ENCODE assay signal across 8 mouse cellular contexts in the genomic region with DNA sequence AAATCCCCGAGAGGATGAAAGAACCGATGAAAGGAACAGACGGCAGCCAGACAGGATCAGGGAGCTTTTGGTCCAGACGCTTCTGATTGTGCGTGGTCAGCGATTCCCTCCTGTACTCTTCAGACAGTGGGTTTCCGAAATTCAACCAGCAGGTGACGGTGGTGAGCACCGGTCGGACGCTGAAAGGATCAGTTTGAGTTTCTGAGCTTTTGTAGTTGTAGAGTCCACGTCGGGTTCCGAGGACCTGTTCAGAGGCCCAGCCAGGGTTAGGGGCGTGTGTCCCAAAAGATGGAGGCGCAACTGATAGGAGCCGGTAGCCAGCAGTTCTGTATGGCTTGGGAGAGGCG. TPM values are rescaled to one million over a fixed set of nuclear protein-coding genes. Genes with fewer than 3 reads are reported as not detected.
A peak's percentile ranks its signal among the peaks of the same experiment; 100 is the strongest.
DNase-seq lines count a peak whose midpoint lies in the region; ATAC-seq and TF ChIP-seq lines count a peak whose summit lies in the region.

No protein-coding gene starts in this region.

- ATAC-seq in erythroblast, adult 5-6 weeks (replicated peaks; ENCODE audit: low FRiP score, poor library complexity, severe bottlenecking): peak; percentile 60
- ATAC-seq in liver, embryonic 11.5 days (replicated peaks; ENCODE audit: low FRiP score): peak; percentile 46
- ATAC-seq in monocyte, adult 5-6 weeks (replicated peaks; ENCODE audit: insufficient number of reproducible peaks, low FRiP score, low TSS enrichment, poor library complexity, severe bottlenecking): peak; percentile 42

- H3K4me1 ChIP-seq in bone marrow, adult 2 months (ENCODE audit: control insufficient read depth, insufficient read depth, low read length): peaks cover 4% of the 10 kb centered on the region
- H3K4me1 ChIP-seq in liver, embryonic 11.5 days (replicated peaks; ENCODE audit: control insufficient read depth, insufficient read depth, low read length): peaks cover 57% of the 10 kb centered on the region

- TF ChIP-seq POLR2A in bone marrow, adult 2 months (IDR thresholded peaks at IDR 0.05; ENCODE audit: borderline replicate concordance, control insufficient read depth, low read depth, low read length): no peak

- H3K9ac ChIP-seq in liver, embryonic 11.5 days (ENCODE audit: low read depth, low read length): peak overlapping the region; percentile 80

- 2% methylated on average over 18 of the region's 18 CpGs for WGBS in bone marrow, adult 2 months
- under 1% methylated on average over 18 of the region's 18 CpGs for WGBS in liver, embryonic 11.5 days

- H3K36me3 ChIP-seq in liver, embryonic 11.5 days (ENCODE audit: control insufficient read depth, insufficient read depth, low read length): no peaks in the 10 kb centered on the region

- TF ChIP-seq CTCF in left cerebral cortex, adult 2 months (IDR thresholded peaks at IDR 0.05): peak; percentile 72
- peak; percentile 85 for TF ChIP-seq CTCF in bone marrow, adult 2 months (IDR thresholded peaks at IDR 0.05; ENCODE audit: control insufficient read depth, insufficient read depth, low read length)

- H3K27ac ChIP-seq in left cerebral cortex, adult 2 months: peak overlapping the region; percentile 78
- H3K27ac ChIP-seq in bone marrow, adult 2 months (ENCODE audit: control insufficient read depth, insufficient read depth, low read depth, low read length, poor library complexity): peak overlapping the region; percentile 93
- H3K27ac ChIP-seq in liver, embryonic 11.5 days (ENCODE audit: low read depth, low read length): peak overlapping the region; percentile 92

- H3K4me3 ChIP-seq in left cerebral cortex, adult 2 months: peak overlapping the region; percentile 53
- peak overlapping the region; percentile 69 for H3K4me3 ChIP-seq in bone marrow, adult 2 months (replicated peaks; ENCODE audit: control insufficient read depth, low read depth, low read length)
- H3K4me3 ChIP-seq in liver, embryonic 11.5 days (ENCODE audit: low read depth, low read length): peak overlapping the region; percentile 63

- no peaks in the 10 kb centered on the region for H3K27me3 ChIP-seq in liver, embryonic 11.5 days (replicated peaks; ENCODE audit: control insufficient read depth, insufficient read depth, low read length)

- intact Hi-C loops in left cerebral cortex, adult 2 months (cut with DNase I): loop anchor here (2.0 kb wide), 1 partner anchor 20 kb away; a partner anchor contains a TSS

- no peaks in the 10 kb centered on the region for H3K9me3 ChIP-seq in liver, embryonic 11.5 days (ENCODE audit: control insufficient read depth, low read length)

- peak in 1 of 2 experiments; percentile 28 for DNase-seq in left cerebral cortex, adult 2 months (ENCODE audit: extremely low spot score in 1 of 2, low spot score in 2 of 2)
- no peak for DNase-seq in left cerebral cortex, adult 11 months (ENCODE audit: low spot score)
- DNase-seq in induced T-regulatory cell, adult 2 months (ENCODE audit: low read depth): peak; percentile 88
- peak; percentile 85 for DNase-seq in liver, embryonic 11.5 days (ENCODE audit: low spot score)
- DNase-seq in thymus, postnatal 0 days (ENCODE audit: low spot score): peak; percentile 58

- H3K4me2 ChIP-seq in liver, embryonic 11.5 days: peak overlapping the region; percentile 99

RNA-seq across cellular contexts. Expression of a gene that starts 0.7 kb away (rescaled TPM):
- total RNA-seq in left cerebral cortex, adult 2 months (2021): 1 to 10 TPM; 1.3 to 1.5 TPM
- 1.8 and 3.6 TPM in 2 replicates for polyA plus RNA-seq in bone marrow, adult 2 months (2011; ENCODE audit: insufficient read depth, insufficient read length, low replicate concordance, missing spikeins)
- 1.3 and 2.1 TPM in 2 replicates for total RNA-seq in erythroblast, adult 5-6 weeks (2015; ENCODE audit: low replicate concordance)
- total RNA-seq in erythroblast, adult 5-6 weeks (2017; ENCODE audit: low replicate concordance): 0.42 and 0.77 TPM in 2 replicates
- 2.3 and 3.6 TPM in 2 replicates for polyA plus RNA-seq in liver, embryonic 11.5 days (2014; fragmentation: Nextera tagmentation; extraction: Ambion mirVana)
- total RNA-seq in monocyte, adult 5-6 weeks (2017): 1.6 to 9.9 TPM (median 2.5 TPM) in 3 replicates
- 1.7 and 2.3 TPM in 2 replicates for polyA plus RNA-seq in thymus, postnatal 0 days (2015; fragmentation: Nextera tagmentation; extraction: Ambion mirVana)

RNA-seq across cellular contexts. Expression of a gene that starts 2.7 kb away (rescaled TPM):
- total RNA-seq in left cerebral cortex, adult 2 months (2021): not detected
- polyA plus RNA-seq in bone marrow, adult 2 months (2011; ENCODE audit: insufficient read depth, insufficient read length, low replicate concordance, missing spikeins): not detected in 2 replicates
- not detected in 2 replicates for total RNA-seq in erythroblast, adult 5-6 weeks (2015; ENCODE audit: low replicate concordance)
- not detected in 2 replicates for total RNA-seq in erythroblast, adult 5-6 weeks (2017; ENCODE audit: low replicate concordance)
- not detected in 2 replicates for polyA plus RNA-seq in liver, embryonic 11.5 days (2014; fragmentation: Nextera tagmentation; extraction: Ambion mirVana)
- total RNA-seq in monocyte, adult 5-6 weeks (2017): not detected in 3 replicates
- not detected in 2 replicates for polyA plus RNA-seq in thymus, postnatal 0 days (2015; fragmentation: Nextera tagmentation; extraction: Ambion mirVana)

RNA-seq across cellular contexts. Expression of a gene that starts 14.9 kb away (rescaled TPM):
- not detected for total RNA-seq in left cerebral cortex, adult 2 months (2021)
- polyA plus RNA-seq in bone marrow, adult 2 months (2011; ENCODE audit: insufficient read depth, insufficient read length, low replicate concordance, missing spikeins): 63.5 and 179 TPM in 2 replicates
- 9.0 and 15.7 TPM in 2 replicates for total RNA-seq in erythroblast, adult 5-6 weeks (2015; ENCODE audit: low replicate concordance)
- 12.1 and 16.1 TPM in 2 replicates for total RNA-seq in erythroblast, adult 5-6 weeks (2017; ENCODE audit: low replicate concordance)
- polyA plus RNA-seq in liver, embryonic 11.5 days (2014; fragmentation: Nextera tagmentation; extraction: Ambion mirVana): 8.6 and 8.7 TPM in 2 replicates
- 83.6 to 201 TPM (median 84.0 TPM) in 3 replicates for total RNA-seq in monocyte, adult 5-6 weeks (2017)
- polyA plus RNA-seq in thymus, postnatal 0 days (2015; fragmentation: Nextera tagmentation; extraction: Ambion mirVana): 150 and 176 TPM in 2 replicates

RNA-seq across cellular contexts. Expression of a gene that starts 20.3 kb away (rescaled TPM):
- under 1 TPM; 0.23 to 0.87 TPM for total RNA-seq in left cerebral cortex, adult 2 months (2021)
- 2.7 and 5.6 TPM in 2 replicates for polyA plus RNA-seq in bone marrow, adult 2 months (2011; ENCODE audit: insufficient read depth, insufficient read length, low replicate concordance, missing spikeins)
- total RNA-seq in erythroblast, adult 5-6 weeks (2015; ENCODE audit: low replicate concordance): 2.7 TPM in 1 of 2 replicates, not detected in the other
- total RNA-seq in erythroblast, adult 5-6 weeks (2017; ENCODE audit: low replicate concordance): 6.0 TPM in 1 of 2 replicates, not detected in the other
- 3.2 and 4.0 TPM in 2 replicates for polyA plus RNA-seq in liver, embryonic 11.5 days (2014; fragmentation: Nextera tagmentation; extraction: Ambion mirVana)
- total RNA-seq in monocyte, adult 5-6 weeks (2017): 0.87 TPM in 1 of 3 replicates, not detected in the others
- 19.8 and 26.0 TPM in 2 replicates for polyA plus RNA-seq in thymus, postnatal 0 days (2015; fragmentation: Nextera tagmentation; extraction: Ambion mirVana)

RNA-seq across cellular contexts. Expression of a gene that starts 20.4 kb away (rescaled TPM):
- 100 to 1,000 TPM; 121 to 124 TPM for total RNA-seq in left cerebral cortex, adult 2 months (2021)
- 25.7 and 38.2 TPM in 2 replicates for polyA plus RNA-seq in bone marrow, adult 2 months (2011; ENCODE audit: insufficient read depth, insufficient read length, low replicate concordance, missing spikeins)
- 3.5 and 3.8 TPM in 2 replicates for total RNA-seq in erythroblast, adult 5-6 weeks (2015; ENCODE audit: low replicate concordance)
- total RNA-seq in erythroblast, adult 5-6 weeks (2017; ENCODE audit: low replicate concordance): 9.3 and 16.0 TPM in 2 replicates
- 9.5 and 10.5 TPM in 2 replicates for polyA plus RNA-seq in liver, embryonic 11.5 days (2014; fragmentation: Nextera tagmentation; extraction: Ambion mirVana)
- 16.1 to 57.8 TPM (median 24.6 TPM) in 3 replicates for total RNA-seq in monocyte, adult 5-6 weeks (2017)
- 6.2 and 7.5 TPM in 2 replicates for polyA plus RNA-seq in thymus, postnatal 0 days (2015; fragmentation: Nextera tagmentation; extraction: Ambion mirVana)

Comparison
In these comparisons a context has a peak if more than half of its experiments do, and no peak if none do; other contexts are left out.
1. RNA of a gene that starts 14.9 kb away (total RNA-seq): 83.6 to 201 TPM in monocyte, adult 5-6 weeks and 9.0 to 16.1 TPM in erythroblast, adult 5-6 weeks; not detected in left cerebral cortex, adult 2 months; every median in the first group is over 4 times any median in the second.
2. Peak in every context shown above with its lines, with median percentiles within 50 percentile points of each other: H3K27ac ChIP-seq, H3K4me3 ChIP-seq and ATAC-seq.